Comparison of ENCODE assay signal across 8 mouse cellular contexts in the genomic region with DNA sequence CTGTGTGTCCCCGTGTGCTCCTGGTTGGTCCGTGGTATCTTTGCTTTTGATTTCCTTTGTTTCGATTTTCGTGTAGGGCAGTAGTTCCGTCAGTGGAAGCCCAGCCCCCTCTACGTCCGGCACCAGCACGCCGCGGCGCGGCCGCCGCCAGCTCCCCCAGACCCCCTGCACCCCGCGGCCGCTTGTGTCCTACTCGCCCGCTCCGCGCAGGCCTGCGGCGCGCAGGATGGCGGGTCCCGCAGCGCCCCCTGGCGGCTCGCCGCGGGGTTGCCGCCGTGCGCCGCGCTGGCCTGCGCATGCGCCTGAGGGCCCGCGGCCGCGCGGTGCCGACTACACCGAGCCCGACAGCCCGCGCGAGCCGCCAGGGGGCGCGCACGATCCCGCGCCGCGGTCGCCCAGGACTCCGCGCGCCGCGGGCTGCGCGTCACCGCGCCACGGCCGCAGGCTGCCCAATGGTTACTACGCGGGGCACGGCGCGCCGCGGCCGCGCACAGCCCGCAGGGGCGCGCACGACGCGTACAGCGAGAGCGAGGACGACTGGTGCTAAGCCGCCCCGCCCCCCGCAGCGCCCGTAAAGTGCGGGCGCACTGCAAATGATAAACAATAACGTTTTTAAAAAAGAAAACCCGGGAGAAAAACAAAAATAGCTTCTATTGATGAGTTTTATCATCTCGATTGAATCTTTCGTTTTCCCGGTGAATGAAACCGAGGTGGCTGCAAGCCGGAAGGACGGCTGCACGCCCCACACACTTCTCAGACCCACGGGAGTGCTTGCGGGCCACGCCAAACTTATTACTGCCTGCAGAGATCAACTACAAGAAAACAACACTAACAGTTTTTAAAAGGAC. TPM values are rescaled to one million over a fixed set of nuclear protein-coding genes. Genes with fewer than 3 reads are reported as not detected.
DNase-seq lines count a peak whose midpoint lies in the region; ATAC-seq lines count a peak whose summit lies in the region.

No protein-coding gene starts in this region.

- H3K36me3 ChIP-seq in heart, embryonic 11.5 days (ENCODE audit: control insufficient read depth, insufficient read depth, low read length) = no peaks in the 10 kb centered on the region
- no peaks in the 10 kb centered on the region for H3K36me3 ChIP-seq in kidney, embryonic 16.5 days (ENCODE audit: insufficient read depth, low read length)

- H3K4me3 ChIP-seq in heart, embryonic 11.5 days (ENCODE audit: low read depth, low read length) = peak overlapping the region; percentile 55
- H3K4me3 ChIP-seq in kidney, embryonic 16.5 days (ENCODE audit: low read length) = peak overlapping the region; percentile 61

- H3K9me3 ChIP-seq in heart, embryonic 11.5 days (replicated peaks; ENCODE audit: control insufficient read depth, low read length) = no peaks in the 10 kb centered on the region
- no peaks in the 10 kb centered on the region for H3K9me3 ChIP-seq in kidney, embryonic 16.5 days (ENCODE audit: low read length)

- H3K4me2 ChIP-seq in heart, embryonic 11.5 days = peak overlapping the region; percentile 95
- H3K4me2 ChIP-seq in kidney, embryonic 16.5 days (replicated peaks; ENCODE audit: low read depth, low read length) = peak overlapping the region; percentile 90

- DNase-seq in B cell, adult 2 months = peak; percentile 95 to 98
- DNase-seq in brain, adult 2 months (ENCODE audit: low read depth, low spot score) = peak; percentile 98
- DNase-seq in liver = peak; percentile 96
- peak; percentile 82 to 88 for DNase-seq in monocyte, adult 2 months (ENCODE audit: low read depth in 1 of 2, low spot score in 2 of 2)
- DNase-seq in spleen, postnatal 14 days (ENCODE audit: low spot score in 2 of 2) = peak; percentile 88 to 93

- H3K27me3 ChIP-seq in heart, embryonic 11.5 days (ENCODE audit: control insufficient read depth, insufficient read depth, low read length) = no peaks in the 10 kb centered on the region
- no peaks in the 10 kb centered on the region for H3K27me3 ChIP-seq in kidney, embryonic 16.5 days (ENCODE audit: insufficient read depth, low read length)

- peaks cover 30% of the 10 kb centered on the region for H3K4me1 ChIP-seq in heart, embryonic 11.5 days (ENCODE audit: control insufficient read depth, insufficient read depth, low read length)
- H3K4me1 ChIP-seq in kidney, embryonic 16.5 days (ENCODE audit: insufficient read depth, low read length) = peaks cover 26% of the 10 kb centered on the region

- ATAC-seq in erythroblast, adult 5-6 weeks (replicated peaks; ENCODE audit: low FRiP score, poor library complexity, severe bottlenecking) = peak; percentile 86
- ATAC-seq in heart, embryonic 11.5 days (replicated peaks; ENCODE audit: insufficient number of reproducible peaks, low FRiP score, low TSS enrichment) = peak; percentile 88
- peak; percentile 94 for ATAC-seq in kidney, embryonic 16.5 days (ENCODE audit: low FRiP score, low TSS enrichment)

- WGBS in heart, embryonic 11.5 days (ENCODE audit: insufficient replicate concordance) = under 1% methylated on average over 94 of the region's 106 CpGs
- under 1% methylated on average over 80 of the region's 106 CpGs for WGBS in kidney, embryonic 16.5 days

- H3K27ac ChIP-seq in heart, embryonic 11.5 days (ENCODE audit: low read depth, low read length) = peak overlapping the region; percentile 91
- H3K27ac ChIP-seq in kidney, embryonic 16.5 days (ENCODE audit: low read length) = peak overlapping the region; percentile 89

- peak overlapping the region; percentile 82 for H3K9ac ChIP-seq in heart, embryonic 11.5 days (ENCODE audit: low read depth, low read length)
- peak overlapping the region; percentile 84 for H3K9ac ChIP-seq in kidney, embryonic 16.5 days (replicated peaks; ENCODE audit: low read length)

RNA-seq across cellular contexts. Expression of gene Ier2, which starts 23.3 kb away (rescaled TPM):
- 17.8 and 22.9 TPM in 2 replicates for total RNA-seq in erythroblast, adult 5-6 weeks (2015; ENCODE audit: low replicate concordance)
- 9.2 and 14.8 TPM in 2 replicates for total RNA-seq in erythroblast, adult 5-6 weeks (2017; ENCODE audit: low replicate concordance)
- polyA plus RNA-seq in heart, embryonic 11.5 days (2014; fragmentation: Nextera tagmentation; extraction: Ambion mirVana) = 52.3 and 55.9 TPM in 2 replicates
- 73.5 and 78.0 TPM in 2 replicates for polyA plus RNA-seq in kidney, embryonic 16.5 days (2015; fragmentation: Nextera tagmentation; extraction: Ambion mirVana)

RNA-seq across cellular contexts. Expression of gene Trmt1, which starts 46.7 kb away (rescaled TPM):
- total RNA-seq in erythroblast, adult 5-6 weeks (2015; ENCODE audit: low replicate concordance) = 9.8 and 16.9 TPM in 2 replicates
- 18.3 and 21.5 TPM in 2 replicates for total RNA-seq in erythroblast, adult 5-6 weeks (2017; ENCODE audit: low replicate concordance)
- 49.7 and 51.6 TPM in 2 replicates for polyA plus RNA-seq in heart, embryonic 11.5 days (2014; fragmentation: Nextera tagmentation; extraction: Ambion mirVana)
- polyA plus RNA-seq in kidney, embryonic 16.5 days (2015; fragmentation: Nextera tagmentation; extraction: Ambion mirVana) = 81.5 and 82.9 TPM in 2 replicates

RNA-seq across cellular contexts. Expression of gene Nacc1, which starts 48.3 kb away (rescaled TPM):
- 12.7 and 19.9 TPM in 2 replicates for total RNA-seq in erythroblast, adult 5-6 weeks (2015; ENCODE audit: low replicate concordance)
- 8.2 and 13.1 TPM in 2 replicates for total RNA-seq in erythroblast, adult 5-6 weeks (2017; ENCODE audit: low replicate concordance)
- 19.1 and 19.6 TPM in 2 replicates for polyA plus RNA-seq in heart, embryonic 11.5 days (2014; fragmentation: Nextera tagmentation; extraction: Ambion mirVana)
- 22.5 and 26.7 TPM in 2 replicates for polyA plus RNA-seq in kidney, embryonic 16.5 days (2015; fragmentation: Nextera tagmentation; extraction: Ambion mirVana)

Comparison
In these comparisons a context has a peak if more than half of its experiments do, and no peak if none do; other contexts are left out.
1. Peak in every context shown above with its lines: DNase-seq, ATAC-seq, H3K4me3 ChIP-seq and H3K27ac ChIP-seq.